Mouse (Mus musculus): Measurements from ENCODE around the gene Rrbp1. TPM values are rescaled to one million over a fixed set of nuclear protein-coding genes. Genes with fewer than 3 reads are reported as not detected.

Rrbp1 gene
- total and polyA plus RNA-seq, 3 experiments = 56.7 to 128 (median 127) TPM

- peaks cover 7 to 10% of the 10 kb centered on the region in 2 experiments for H3K36me3 ChIP-seq (ENCODE audit: control insufficient read depth in 1 of 2, insufficient read depth in 2 of 2, low read length in 2 of 2)
Observed at GRCm38 (mm10) chr2:143950290-143951027, 60.6 kb downstream of the Rrbp1 start.

GRCm38 (mm10) chr2:143949217-143949616, 61.8 kb downstream of the Rrbp1 start:
- H3K79me2 ChIP-seq (ENCODE audit: control insufficient read depth, insufficient read depth, low read length, poor library complexity) = no peaks in the 10 kb centered on the region
- DNase-seq (ENCODE audit: low read depth, low spot score) = no peak
- no peak overlapping the region for H3K9ac ChIP-seq (ENCODE audit: control insufficient read depth, low read depth, low read length, poor library complexity, severe bottlenecking)
- H3K27ac ChIP-seq (ENCODE audit: control insufficient read depth, low read depth, low read length) = no peak overlapping the region
- no peak overlapping the region for H3K4me3 ChIP-seq (ENCODE audit: control insufficient read depth in 1 of 2, insufficient read depth in 1 of 2, low read depth in 2 of 2, low read length in 2 of 2)
- H3K36me3 ChIP-seq (ENCODE audit: control insufficient read depth in 1 of 2, insufficient read depth in 2 of 2, low read length in 2 of 2) = peaks cover 7 to 10% of the 10 kb centered on the region in 2 experiments
- no peaks in the 10 kb centered on the region for H3K9me3 ChIP-seq (replicated peaks; ENCODE audit: insufficient read depth, low read length)
- no peaks in the 10 kb centered on the region for H3K27me3 ChIP-seq (ENCODE audit: control insufficient read depth in 1 of 2, insufficient read depth in 2 of 2, low read length in 2 of 2)
- TF ChIP-seq MYC (IDR thresholded peaks at IDR 0.05; ENCODE audit: low read depth, low read length) (no peak), POLR2AphosphoS5 (IDR thresholded peaks at IDR 0.05; ENCODE audit: borderline replicate concordance, low read depth, low read length) (no peak), HCFC1 (IDR thresholded peaks at IDR 0.05; ENCODE audit: low read depth, low read length) (no peak), MYB (IDR thresholded peaks at IDR 0.05; ENCODE audit: low read depth, low read length) (no peak), ZNF384 (IDR thresholded peaks at IDR 0.05; ENCODE audit: low read depth, low read length) (no peak), TBP (IDR thresholded peaks at IDR 0.05; ENCODE audit: low read depth, low read length) (no peak), RCOR1 (IDR thresholded peaks at IDR 0.05; ENCODE audit: low read depth, low read length) (no peak), USF1 (IDR thresholded peaks at IDR 0.05; ENCODE audit: low read depth, low read length) (no peak), CTCF (IDR thresholded peaks at IDR 0.05 in 2 of 3, conservative IDR thresholded peaks at IDR 0.05 in 1 of 3; ENCODE audit: control insufficient read depth in 1 of 3, insufficient read depth in 1 of 3, low read depth in 2 of 3, low read length in 3 of 3, poor library complexity in 1 of 3, severe bottlenecking in 1 of 3) (no peak), NRF1 (IDR thresholded peaks at IDR 0.05; ENCODE audit: insufficient read depth, low read depth, low read length, poor library complexity, severe bottlenecking) (no peak), POLR2A (IDR thresholded peaks at IDR 0.05; ENCODE audit: control insufficient read depth in 1 of 2, insufficient read depth in 1 of 2, low read depth in 1 of 2, low read length in 2 of 2, poor library complexity in 1 of 2) (no peak), NELFE (IDR thresholded peaks at IDR 0.05; ENCODE audit: low read depth, low read length) (no peak), JUND (IDR thresholded peaks at IDR 0.05; ENCODE audit: low read depth, low read length) (no peak)
- H3K4me1 ChIP-seq (ENCODE audit: control insufficient read depth in 1 of 2, insufficient read depth in 2 of 2, low read length in 2 of 2) = peaks cover 0 to 2% of the 10 kb centered on the region in 2 experiments; a peak in 1 of 4 replicates

More at GRCm38 (mm10) chr2:143950290-143951027, 60.6 kb downstream of the Rrbp1 start:
- Histone ChIP-seq H3K27ac (ENCODE audit: control insufficient read depth, low read depth, low read length) (no peak overlapping the region), H3K9me3 (replicated peaks; ENCODE audit: insufficient read depth, low read length) (no peaks in the 10 kb centered on the region), H3K79me2 (ENCODE audit: control insufficient read depth, insufficient read depth, low read length, poor library complexity) (no peaks in the 10 kb centered on the region), H3K27me3 (ENCODE audit: control insufficient read depth in 1 of 2, insufficient read depth in 2 of 2, low read length in 2 of 2) (no peaks in the 10 kb centered on the region), H3K9ac (ENCODE audit: control insufficient read depth, low read depth, low read length, poor library complexity, severe bottlenecking) (no peak overlapping the region), H3K4me3 (ENCODE audit: control insufficient read depth in 1 of 2, insufficient read depth in 1 of 2, low read depth in 2 of 2, low read length in 2 of 2) (no peak overlapping the region), H3K4me1 (ENCODE audit: control insufficient read depth in 1 of 2, insufficient read depth in 2 of 2, low read length in 2 of 2) (peaks cover 0 to 2% of the 10 kb centered on the region in 2 experiments; a peak in 1 of 4 replicates)
- DNase-seq (ENCODE audit: low read depth, low spot score) = no peak
- no peak for TF ChIP-seq CTCF (IDR thresholded peaks at IDR 0.05 in 2 of 3, conservative IDR thresholded peaks at IDR 0.05 in 1 of 3; ENCODE audit: control insufficient read depth in 1 of 3, insufficient read depth in 1 of 3, low read depth in 2 of 3, low read length in 3 of 3, poor library complexity in 1 of 3, severe bottlenecking in 1 of 3)
- TF ChIP-seq USF1 (IDR thresholded peaks at IDR 0.05; ENCODE audit: low read depth, low read length) = no peak
- TF ChIP-seq ELF1 (IDR thresholded peaks at IDR 0.05; ENCODE audit: low read depth, low read length) = no peak
- no peak for TF ChIP-seq CHD1 (IDR thresholded peaks at IDR 0.05; ENCODE audit: low read depth, low read length)
- TF ChIP-seq POLR2AphosphoS2 (IDR thresholded peaks at IDR 0.05; ENCODE audit: low read length) = no peak
- TF ChIP-seq TBP (IDR thresholded peaks at IDR 0.05; ENCODE audit: low read depth, low read length) = no peak
- TF ChIP-seq ETS1 (IDR thresholded peaks at IDR 0.05; ENCODE audit: low read depth, low read length) = no peak
- TF ChIP-seq HCFC1 (IDR thresholded peaks at IDR 0.05; ENCODE audit: low read depth, low read length) = no peak
- no peak for TF ChIP-seq POLR2AphosphoS5 (IDR thresholded peaks at IDR 0.05; ENCODE audit: borderline replicate concordance, low read depth, low read length)
- no peak for TF ChIP-seq KAT2A (conservative IDR thresholded peaks at IDR 0.05; ENCODE audit: low read depth, low read length)
- TF ChIP-seq MAFK (IDR thresholded peaks at IDR 0.05; ENCODE audit: borderline replicate concordance, low read depth, low read length) = no peak
- TF ChIP-seq ZNF384 (IDR thresholded peaks at IDR 0.05; ENCODE audit: low read depth, low read length) = no peak
- TF ChIP-seq SIN3A (IDR thresholded peaks at IDR 0.05; ENCODE audit: low read length) = no peak
- no peak for TF ChIP-seq UBTF (IDR thresholded peaks at IDR 0.05; ENCODE audit: borderline replicate concordance, insufficient read depth, low read depth, low read length)
